In the genomic region with DNA sequence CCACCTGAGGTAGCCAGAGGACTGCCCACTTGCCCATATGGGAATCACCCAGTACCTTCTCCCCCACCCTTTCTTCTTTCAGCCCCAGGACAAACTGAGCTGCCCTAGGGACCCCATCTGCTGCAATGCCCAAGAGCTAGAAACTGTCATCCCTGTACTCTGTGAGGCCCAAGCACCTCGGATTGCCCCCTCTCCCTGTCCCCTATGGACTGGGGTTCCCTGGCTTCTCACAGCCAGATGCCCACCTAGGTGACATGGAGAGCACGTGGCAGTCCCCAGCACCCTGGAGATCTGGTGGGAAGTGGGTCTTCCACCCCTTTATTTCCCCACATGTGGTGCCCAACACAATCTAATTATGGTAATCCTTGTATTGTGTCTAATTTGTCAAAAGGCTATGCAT, we compare ENCODE assay signal across 21 mouse cellular contexts.
"Had no signal": no experiment of that assay in that cellular context is flagged by ENCODE, and none has a peak within 500 bp of the region (broad histone marks: within the 10 kb centered on the region; RNA-seq: fewer than 3 reads in every experiment).

No protein-coding gene starts in this region.

- H3K4me1 ChIP-seq: limb, embryonic 10.5 days; limb, embryonic 13.5 days; liver, embryonic 12.5 days; liver, embryonic 15.5 days; lung, embryonic 15.5 days; megakaryocyte, embryonic 14.5 days; neural tube, embryonic 12.5 days; neural tube, embryonic 15.5 days had no signal

- H3K36me3 ChIP-seq: limb, embryonic 10.5 days; limb, embryonic 13.5 days; liver, embryonic 12.5 days; liver, embryonic 15.5 days; lung, embryonic 15.5 days; neural tube, embryonic 12.5 days; neural tube, embryonic 15.5 days had no signal

- H3K9me3 ChIP-seq: limb, embryonic 10.5 days; limb, embryonic 13.5 days; liver, embryonic 12.5 days; liver, embryonic 15.5 days; lung, embryonic 15.5 days; megakaryocyte, embryonic 14.5 days; neural tube, embryonic 12.5 days; neural tube, embryonic 15.5 days had no signal

- DNase-seq: kidney, adult 2 months; kidney, postnatal 10 days; kidney, postnatal 36 days; layer of hippocampus, postnatal 36 days; liver; lung, adult 18-20 months; lung, postnatal 10 days; lung, postnatal 36 days; thymus, adult 18-20 months; thymus, postnatal 36 days had no signal

- ATAC-seq: intestine, postnatal 0 days; liver, embryonic 12.5 days had no signal

- H3K27me3 ChIP-seq: limb, embryonic 13.5 days; liver, embryonic 12.5 days; liver, embryonic 15.5 days; lung, embryonic 15.5 days; megakaryocyte, embryonic 14.5 days; neural tube, embryonic 12.5 days; neural tube, embryonic 15.5 days had no signal

- H3K4me2 ChIP-seq: limb, embryonic 13.5 days; liver, embryonic 12.5 days; liver, embryonic 15.5 days; lung, embryonic 15.5 days; neural tube, embryonic 12.5 days; neural tube, embryonic 15.5 days had no signal

- H3K4me3 ChIP-seq: left cerebral cortex, adult 2 months; limb, embryonic 10.5 days; limb, embryonic 13.5 days; liver, embryonic 12.5 days; liver, embryonic 15.5 days; lung, embryonic 15.5 days; megakaryocyte, embryonic 14.5 days; myocyte; neural tube, embryonic 12.5 days; neural tube, embryonic 15.5 days had no signal

- H3K27ac ChIP-seq: left cerebral cortex, adult 2 months; limb, embryonic 10.5 days; limb, embryonic 13.5 days; liver, embryonic 12.5 days; liver, embryonic 15.5 days; lung, embryonic 15.5 days; neural tube, embryonic 12.5 days; neural tube, embryonic 15.5 days had no signal

- H3K9ac ChIP-seq: limb, embryonic 13.5 days; liver, embryonic 12.5 days; liver, embryonic 15.5 days; lung, embryonic 15.5 days; neural tube, embryonic 12.5 days; neural tube, embryonic 15.5 days had no signal
